Mouse (Mus musculus) C2C12 (cell line): ENCODE measurements around the gene Arl15. TPM values are rescaled to one million over a fixed set of nuclear protein-coding genes. Genes with fewer than 3 reads are reported as not detected.
A peak's percentile ranks its signal among the peaks of the same experiment; 100 is the strongest.
"Not testable (repeated sequence)": the region's sequence is repeated elsewhere in the genome, so short reads cannot be mapped to it uniquely, and the experiment has no call there.

Experiments
- H3K27me3 ChIP-seq: one replicate; pipeline ENCODE4 v1.6.1; 2011; ENCODE audit not compliant: control insufficient read depth, insufficient read depth, insufficient read length
- H3K36me3 ChIP-seq: one replicate; pipeline ENCODE4 v1.6.1; 2011; ENCODE audit not compliant: control insufficient read depth, insufficient read depth
- H3K4me3 ChIP-seq: one replicate; pipeline ENCODE4 v1.5.1; 2011; ENCODE audit warnings: mild to moderate bottlenecking, control low read depth; ENCODE audit not compliant: poor library complexity, insufficient read depth, severe bottlenecking
- H3K79me2 ChIP-seq: one replicate; pipeline ENCODE4 v1.6.1; 2011; ENCODE audit not compliant: control insufficient read depth, insufficient read depth
- H3K79me3 ChIP-seq: one replicate; pipeline ENCODE4 v1.6.1; 2011; ENCODE audit warnings: low read depth, control low read depth
- H3ac ChIP-seq: one replicate; pipeline ENCODE3; 2011; ENCODE audit warnings: low read depth; ENCODE audit not compliant: control insufficient read depth, insufficient read length
- CEBPB ChIP-seq: IDR thresholded peaks from one replicate; pipeline ENCODE4 v1.6.1; 2011; ENCODE audit warnings: low read depth, mild to moderate bottlenecking, control low read depth, moderate library complexity
- CTCF ChIP-seq: IDR thresholded peaks from one replicate; pipeline ENCODE4 v1.5.1; 2011; ENCODE audit not compliant: control insufficient read depth, insufficient read depth, insufficient read length
- FOSL1 ChIP-seq: IDR thresholded peaks from one replicate; pipeline ENCODE4 v1.8.0; 2011; ENCODE audit warnings: mild to moderate bottlenecking, low read length; ENCODE audit not compliant: poor library complexity, insufficient read depth, severe bottlenecking
- MAX ChIP-seq: IDR thresholded peaks from one replicate; pipeline ENCODE4 v1.6.1; 2011; ENCODE audit warnings: mild to moderate bottlenecking, control low read depth
- MYOD1 ChIP-seq: IDR thresholded peaks from one replicate; pipeline ENCODE4 v1.6.1; 2011; ENCODE audit warnings: low read depth; ENCODE audit not compliant: control insufficient read depth, insufficient read length
- MYOG ChIP-seq: IDR thresholded peaks from one replicate; pipeline ENCODE4 v1.6.1; 2011; ENCODE audit not compliant: control insufficient read depth, insufficient read length; ENCODE audit errors: extremely low read depth
- USF1 ChIP-seq: IDR thresholded peaks from one replicate; pipeline ENCODE4 v1.6.1; 2011; ENCODE audit warnings: low read depth, mild to moderate bottlenecking, control low read depth, moderate library complexity
- polyA plus RNA-seq: library from polyadenylated mRNA; unstranded; fragments of >200 nt; fragmentation: generic; extraction: Trizol; gene quantifications from one replicate; pipeline ENCODE4 v1.2.1, GENCODE M21; 2012; ENCODE audit warnings: missing spikeins

The Arl15 gene
- polyA plus RNA-seq, 1 experiment, result 3.5 TPM

DNA sequence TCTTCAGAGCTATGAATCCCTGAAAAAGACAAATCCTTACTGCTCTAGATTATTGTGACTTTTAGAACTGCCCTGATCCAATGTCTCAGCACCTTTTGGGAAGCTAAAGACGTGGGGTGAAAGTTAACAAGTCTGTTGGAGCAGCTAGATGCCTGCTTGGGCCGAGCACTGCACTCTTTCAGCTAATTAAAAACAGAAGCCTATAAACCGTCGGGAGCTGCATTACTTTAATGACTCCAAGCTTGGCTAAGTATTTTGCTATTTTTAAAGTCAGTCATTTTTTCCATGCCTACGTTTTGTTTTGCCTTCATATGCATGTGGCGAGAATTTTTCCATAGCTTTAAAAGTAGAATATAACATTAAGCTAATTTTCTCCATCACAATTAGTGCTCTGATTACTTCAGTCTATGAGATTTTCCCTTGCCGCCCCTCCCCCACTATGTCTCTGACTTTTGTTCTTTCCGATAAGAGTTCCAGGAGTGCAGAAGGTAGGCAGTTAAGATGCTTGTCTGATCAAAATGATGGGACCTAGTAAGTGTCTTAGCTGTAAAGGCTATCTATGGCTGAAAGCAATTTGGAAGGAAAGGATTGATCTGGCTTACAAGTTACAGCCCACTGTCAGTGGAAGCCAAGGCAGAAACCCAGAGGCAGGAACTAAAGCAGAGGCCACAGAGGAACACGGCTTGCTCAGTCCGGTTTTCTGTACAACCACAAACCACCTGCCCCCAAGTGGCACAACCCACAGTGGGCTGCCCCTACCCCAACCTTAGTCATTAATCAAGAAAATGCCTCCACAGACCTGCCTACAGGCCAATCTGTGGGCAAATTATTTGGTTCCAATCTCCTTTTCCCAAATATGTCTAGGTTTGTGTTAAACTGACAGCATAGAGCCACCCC, 18.8 kb upstream of the Arl15 start:
- Histone ChIP-seq H3ac (no peak overlapping the region), H3K79me3 (no peaks in the 10 kb centered on the region), H3K27me3 (no peaks in the 10 kb centered on the region), H3K36me3 (no peaks in the 10 kb centered on the region), H3K4me3 (no peak overlapping the region), H3K79me2 (no peaks in the 10 kb centered on the region)
- TF ChIP-seq MAX (no peak), CEBPB (no peak), CTCF (no peak), FOSL1 (no peak)

GRCm38 (mm10) chr13:113785803-113786202, 8.5 kb upstream of the Arl15 start:
- no peaks in the 10 kb centered on the region for H3K79me2 ChIP-seq
- no peak overlapping the region for H3ac ChIP-seq
- H3K79me3 ChIP-seq, result no peaks in the 10 kb centered on the region
- TF ChIP-seq USF1, result no peak
- no peak for TF ChIP-seq MYOD1
- TF ChIP-seq CTCF, result no peak
- no peak for TF ChIP-seq MYOG
- TF ChIP-seq MAX, result no peak
- TF ChIP-seq FOSL1, result no peak
- TF ChIP-seq CEBPB, result no peak
- H3K4me3 ChIP-seq, result no peak overlapping the region
- no peaks in the 10 kb centered on the region for H3K36me3 ChIP-seq
- no peaks in the 10 kb centered on the region for H3K27me3 ChIP-seq

DNA sequence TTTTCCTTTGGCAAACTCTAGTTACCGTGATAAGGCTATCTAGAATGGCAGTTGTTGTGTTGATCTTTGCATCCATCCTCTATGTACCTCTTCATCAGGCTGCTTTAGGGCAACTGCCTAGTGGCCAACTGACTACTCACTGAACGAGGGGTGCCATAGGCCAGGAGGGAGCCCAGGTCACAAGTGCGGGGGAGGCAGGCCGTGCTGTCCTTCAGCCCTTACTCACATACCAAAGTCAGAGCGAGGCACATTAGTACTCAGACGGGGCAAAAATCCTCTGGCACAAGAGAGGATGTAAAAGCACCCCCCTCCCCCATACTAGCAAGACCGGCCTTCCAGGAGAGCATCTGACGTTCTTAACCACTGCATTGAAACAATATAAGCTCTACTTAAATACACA, 7.2 kb upstream of the Arl15 start:
- TF ChIP-seq USF1 (no peak), MAX (no peak), MYOG (no peak), MYOD1 (no peak), CEBPB (no peak), FOSL1 (no peak)
- no peaks in the 10 kb centered on the region for H3K27me3 ChIP-seq
- no peak overlapping the region for H3K4me3 ChIP-seq
- no peaks in the 10 kb centered on the region for H3K79me3 ChIP-seq
- no peaks in the 10 kb centered on the region for H3K79me2 ChIP-seq
- H3K36me3 ChIP-seq, result no peaks in the 10 kb centered on the region
- H3ac ChIP-seq, result no peak overlapping the region

- not testable (repeated sequence) for H3K79me2 ChIP-seq, H3K79me3 ChIP-seq, H3ac ChIP-seq, H3K4me3 ChIP-seq, H3K27me3 ChIP-seq, H3K36me3 ChIP-seq
Observed at GRCm38 (mm10) chr13:113790016-113790415, 4.3 kb upstream of the Arl15 start.

GRCm38 (mm10) chr13:113793637-113794036, 668 bp upstream of the Arl15 start:
- Histone ChIP-seq H3K36me3 (no peaks in the 10 kb centered on the region), H3K27me3 (no peaks in the 10 kb centered on the region), H3K4me3 (peak overlapping the region; percentile 66), H3ac (peak overlapping the region; percentile 52), H3K79me3 (peaks cover 10% of the 10 kb centered on the region), H3K79me2 (peaks cover 26% of the 10 kb centered on the region)
- TF ChIP-seq MYOD1 (no peak), CEBPB (no peak), USF1 (no peak), MAX (no peak), FOSL1 (no peak), CTCF (no peak), MYOG (no peak)

DNA sequence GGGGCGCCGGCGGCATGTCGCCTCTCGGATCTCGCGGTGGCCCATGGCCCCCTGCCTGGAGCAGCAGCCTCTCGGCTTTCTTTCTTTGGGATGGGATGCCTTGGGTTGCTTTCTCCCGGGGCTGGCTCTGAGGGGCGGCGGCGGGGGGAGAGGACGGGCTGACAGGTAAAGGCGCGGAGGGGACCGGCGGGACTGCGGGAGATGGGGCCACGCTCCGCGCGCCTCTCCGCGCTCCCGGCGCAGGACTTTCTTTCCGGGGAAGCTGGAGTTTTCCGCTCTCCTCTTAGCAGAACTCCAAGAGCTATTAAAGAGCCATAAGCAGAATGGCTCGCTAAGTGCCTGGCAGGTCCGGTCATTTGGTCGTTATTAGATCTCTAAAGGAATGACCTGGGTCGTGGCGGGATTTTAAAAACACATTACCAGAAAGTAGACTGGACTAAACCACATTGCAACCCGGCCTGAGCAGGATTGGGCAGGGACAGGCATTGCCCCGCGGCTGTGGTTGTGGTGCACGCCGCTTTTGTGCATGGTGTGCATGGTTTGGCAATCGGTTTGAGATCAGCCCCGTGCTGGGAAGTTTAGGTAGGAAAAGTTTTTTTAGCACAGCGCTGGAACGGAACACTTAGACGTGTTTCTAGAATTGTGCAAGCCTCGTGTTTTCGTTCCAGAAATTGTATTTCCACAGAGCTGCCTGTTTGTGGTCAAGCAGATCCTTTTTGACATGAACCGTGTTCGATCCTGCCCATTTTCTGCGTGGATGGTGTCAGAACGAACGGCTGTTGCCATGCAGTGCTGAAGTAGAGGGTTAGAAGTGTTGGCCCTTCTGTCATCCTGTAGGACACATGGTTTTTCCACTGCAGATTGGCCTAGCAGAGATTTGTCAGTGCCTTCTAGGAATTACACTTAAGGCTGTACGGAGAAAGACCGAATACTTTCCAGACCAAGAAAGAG, 675 bp downstream of the Arl15 start:
- peak overlapping the region; percentile 66 for H3K4me3 ChIP-seq
- peaks cover 35% of the 10 kb centered on the region for H3K79me2 ChIP-seq
- H3K27me3 ChIP-seq, result no peaks in the 10 kb centered on the region
- no peak for TF ChIP-seq FOSL1
- peak overlapping the region; percentile 71 for H3ac ChIP-seq
- H3K79me3 ChIP-seq, result peaks cover 10% of the 10 kb centered on the region
- H3K36me3 ChIP-seq, result no peaks in the 10 kb centered on the region
